Mouse (Mus musculus): ENCODE measurements around the gene Gm2237. TPM values are rescaled to one million over a fixed set of nuclear protein-coding genes. Genes with fewer than 3 reads are reported as not detected.
"Not testable (repeated sequence)": the region's sequence is repeated elsewhere in the genome, so short reads cannot be mapped to it uniquely, and the experiment has no call there.

Gene Gm2237
- 1 to 10 TPM; 2.6 to 6.8 (median 5.2) TPM for total RNA-seq (2022)

GRCm38 (mm10) chr14:19584804-19585667 is at the start of gene Gm2237:
Gm2237 (minus strand) TSS chr14:19585135.
- peak in 1 of 2 experiments; percentile 5 for DNase-seq (ENCODE audit: low spot score in 2 of 2)

- DNase-seq (ENCODE audit: low spot score in 2 of 2) = not testable (repeated sequence)
Observed at GRCm38 (mm10) chr14:19602481-19602880, 17.5 kb upstream of the Gm2237 start, which contains the start of gene Gm5458. Gm5458 (minus strand) TSS chr14:19602581.

GRCm38 (mm10) chr14:19549863-19550262 is 35.1 kb downstream of the Gm2237 start, which contains the start of gene Gm2244:
Gm2244 (minus strand) TSS chr14:19549963.
- not testable (repeated sequence) for DNase-seq (ENCODE audit: low spot score in 2 of 2)

Other genes starting within 250 kb of the Gm2237 start
- not detected for gene Gm21738, start 166.2 kb downstream of the Gm2237 start, total RNA-seq (2022)
- gene Gm2244, start 35.2 kb downstream of the Gm2237 start, total RNA-seq (2022) = not detected
- not detected for gene Gm5458, start 17.4 kb upstream of the Gm2237 start, total RNA-seq (2022)
- gene Nid2, start 166.1 kb upstream of the Gm2237 start, total RNA-seq (2022) = 1 to 10 TPM; 2.6 to 5.2 (median 3.4) TPM
- gene Rtraf, start 238.7 kb upstream of the Gm2237 start, total RNA-seq (2022) = 10 to 100 TPM; 50.4 to 57.2 (median 54.8) TPM

All from layer of hippocampus, adult 8-10 months (tissue).